Mouse (Mus musculus): ENCODE measurements around the gene Clstn1.
A peak's percentile ranks its signal among the peaks of the same experiment; 100 is the strongest.

Clstn1 gene

GRCm38 (mm10) chr4:149683875-149684274 is 97.6 kb downstream of the Clstn1 start:
- DNase-seq: no peak

GRCm38 (mm10) chr4:149684841-149685623 is 98.8 kb downstream of the Clstn1 start:
- DNase-seq: no peak

- DNase-seq: no peak
These were observed 102.6 kb downstream of the Clstn1 start for GRCm38 (mm10) chr4:149688861-149689260.

- DNase-seq: no peak
These were observed 103.8 kb downstream of the Clstn1 start for GRCm38 (mm10) chr4:149689822-149690700.

GRCm38 (mm10) chr4:149690828-149691280 is 104.6 kb downstream of the Clstn1 start:
- DNase-seq: no peak

- DNase-seq: no peak
These were observed 105.1 kb downstream of the Clstn1 start for GRCm38 (mm10) chr4:149691368-149691767.

- DNase-seq: peak; percentile 43
These were observed 110.1 kb downstream of the Clstn1 start for GRCm38 (mm10) chr4:149696189-149696971.

- peak; percentile 76 for DNase-seq
These were observed 111.4 kb downstream of the Clstn1 start for GRCm38 (mm10) chr4:149697506-149698196.

- peak; percentile 79 for DNase-seq
These were observed 112.0 kb downstream of the Clstn1 start for GRCm38 (mm10) chr4:149698197-149698821.
